ENCODE assay signal across 8 mouse cellular contexts in genomic region chr1:172513525-172514212, GRCm38 (mm10). TPM values are rescaled to one million over a fixed set of nuclear protein-coding genes. Genes with fewer than 3 reads are reported as not detected.
DNase-seq lines count a peak whose midpoint lies in the region; ATAC-seq lines count a peak whose summit lies in the region.

No protein-coding gene starts in this region.

- 0 out of 2 replicates have a peak, but pooled peaks have one; percentile 19 for ATAC-seq in hindbrain, embryonic 13.5 days (ENCODE audit: low FRiP score)
- ATAC-seq in hindbrain, embryonic 12.5 days (ENCODE audit: low FRiP score): no peak
- ATAC-seq in limb, embryonic 12.5 days (ENCODE audit: insufficient number of reproducible peaks, insufficient read depth, low FRiP score, low TSS enrichment, low read depth): no peak
- no peak for ATAC-seq in midbrain, embryonic 13.5 days

- H3K36me3 ChIP-seq in hindbrain, embryonic 13.5 days: no peaks in the 10 kb centered on the region
- H3K36me3 ChIP-seq in hindbrain, embryonic 12.5 days: no peaks in the 10 kb centered on the region
- H3K36me3 ChIP-seq in limb, embryonic 12.5 days: no peaks in the 10 kb centered on the region
- no peaks in the 10 kb centered on the region for H3K36me3 ChIP-seq in midbrain, embryonic 13.5 days

- 81% methylated on average over 17 of the region's 17 CpGs for WGBS in hindbrain, embryonic 13.5 days
- WGBS in hindbrain, embryonic 12.5 days: 80% methylated on average over 17 of the region's 17 CpGs
- 78% methylated on average over 17 of the region's 17 CpGs for WGBS in limb, embryonic 12.5 days
- 81% methylated on average over 17 of the region's 17 CpGs for WGBS in midbrain, embryonic 13.5 days

- H3K4me2 ChIP-seq in hindbrain, embryonic 13.5 days: no peak overlapping the region
- H3K4me2 ChIP-seq in hindbrain, embryonic 12.5 days (replicated peaks): no peak overlapping the region
- no peak overlapping the region for H3K4me2 ChIP-seq in limb, embryonic 12.5 days
- H3K4me2 ChIP-seq in midbrain, embryonic 13.5 days (replicated peaks): no peak overlapping the region

- no peak overlapping the region for H3K4me3 ChIP-seq in hindbrain, embryonic 13.5 days
- no peak overlapping the region for H3K4me3 ChIP-seq in hindbrain, embryonic 12.5 days
- no peak overlapping the region for H3K4me3 ChIP-seq in limb, embryonic 12.5 days (replicated peaks)
- H3K4me3 ChIP-seq in midbrain, embryonic 13.5 days (replicated peaks): no peak overlapping the region

- no peak overlapping the region for H3K9ac ChIP-seq in hindbrain, embryonic 13.5 days
- H3K9ac ChIP-seq in hindbrain, embryonic 12.5 days: no peak overlapping the region
- H3K9ac ChIP-seq in limb, embryonic 12.5 days (replicated peaks): no peak overlapping the region
- H3K9ac ChIP-seq in midbrain, embryonic 13.5 days (replicated peaks): no peak overlapping the region

- peaks cover 17% of the 10 kb centered on the region for H3K4me1 ChIP-seq in hindbrain, embryonic 13.5 days (replicated peaks)
- peaks cover 10% of the 10 kb centered on the region; the same call in 1 of the 2 replicates for H3K4me1 ChIP-seq in hindbrain, embryonic 12.5 days
- H3K4me1 ChIP-seq in limb, embryonic 12.5 days (replicated peaks): peaks cover 9% of the 10 kb centered on the region; the same call in 1 of the 2 replicates
- H3K4me1 ChIP-seq in midbrain, embryonic 13.5 days (replicated peaks): peaks cover 8% of the 10 kb centered on the region; the same call in 1 of the 2 replicates

- DNase-seq in adrenal gland, postnatal 36 days: peak; percentile 54 to 65
- DNase-seq in heart, postnatal 10 days: peak; percentile 81 to 84
- peak; percentile 86 for DNase-seq in naive thymus-derived CD4-positive, alpha-beta T cell, adult 2 months (ENCODE audit: low read depth)
- DNase-seq in urinary bladder, adult 2 months (ENCODE audit: low spot score): no peak

- H3K27me3 ChIP-seq in hindbrain, embryonic 13.5 days: 0 out of 2 replicates have a peak, but pooled peaks cover 4% of the 10 kb centered on the region
- H3K27me3 ChIP-seq in hindbrain, embryonic 12.5 days: 0 out of 2 replicates have a peak, but pooled peaks cover 3% of the 10 kb centered on the region
- H3K27me3 ChIP-seq in limb, embryonic 12.5 days: no peaks in the 10 kb centered on the region
- no peaks in the 10 kb centered on the region for H3K27me3 ChIP-seq in midbrain, embryonic 13.5 days

- intact Hi-C loops in heart, postnatal 10 days (cut with DNase I): no loop called here

- H3K27ac ChIP-seq in hindbrain, embryonic 13.5 days: no peak overlapping the region
- no peak overlapping the region for H3K27ac ChIP-seq in hindbrain, embryonic 12.5 days
- peak overlapping the region; percentile 12; the same call in 1 of the 2 replicates for H3K27ac ChIP-seq in limb, embryonic 12.5 days
- no peak overlapping the region for H3K27ac ChIP-seq in midbrain, embryonic 13.5 days

- H3K9me3 ChIP-seq in hindbrain, embryonic 13.5 days: no peaks in the 10 kb centered on the region
- no peaks in the 10 kb centered on the region for H3K9me3 ChIP-seq in hindbrain, embryonic 12.5 days (replicated peaks)
- H3K9me3 ChIP-seq in limb, embryonic 12.5 days: 0 out of 2 replicates have a peak, but pooled peaks cover 5% of the 10 kb centered on the region
- H3K9me3 ChIP-seq in midbrain, embryonic 13.5 days: 0 out of 2 replicates have a peak, but pooled peaks cover 5% of the 10 kb centered on the region

RNA-seq across cellular contexts. Expression of gene Cfap45, which starts 6.9 kb away (rescaled TPM):
- polyA plus RNA-seq in hindbrain, embryonic 13.5 days (2015; fragmentation: Nextera tagmentation; extraction: Ambion mirVana): 3.7 and 5.2 TPM in 2 replicates
- 3.3 and 4.4 TPM in 2 replicates for polyA plus RNA-seq in hindbrain, embryonic 12.5 days (2016; fragmentation: Nextera tagmentation; extraction: Ambion mirVana)
- under 1 TPM; 0.30 to 0.89 TPM for total RNA-seq in adrenal gland, postnatal 36 days (2021)
- 1 to 10 TPM; 1.8 to 2.8 TPM for total RNA-seq in heart, postnatal 10 days (2021)
- polyA plus RNA-seq in limb, embryonic 12.5 days (2016; fragmentation: Nextera tagmentation; extraction: Ambion mirVana): 1.1 and 1.2 TPM in 2 replicates
- 0.66 and 1.2 TPM in 2 replicates for polyA plus RNA-seq in urinary bladder, adult 2 months (2012; rRNA removed)
- polyA plus RNA-seq in midbrain, embryonic 13.5 days (2015; fragmentation: Nextera tagmentation; extraction: Ambion mirVana): 1.9 and 2.0 TPM in 2 replicates

RNA-seq across cellular contexts. Expression of gene Tagln2, which starts 13.8 kb away (rescaled TPM):
- 67.8 and 72.3 TPM in 2 replicates for polyA plus RNA-seq in hindbrain, embryonic 13.5 days (2015; fragmentation: Nextera tagmentation; extraction: Ambion mirVana)
- 53.2 and 64.5 TPM in 2 replicates for polyA plus RNA-seq in hindbrain, embryonic 12.5 days (2016; fragmentation: Nextera tagmentation; extraction: Ambion mirVana)
- total RNA-seq in adrenal gland, postnatal 36 days (2021): 10 to 100 TPM; 90.5 to 91.7 TPM
- 100 to 1,000 TPM; 173 to 178 TPM for total RNA-seq in heart, postnatal 10 days (2021)
- polyA plus RNA-seq in limb, embryonic 12.5 days (2016; fragmentation: Nextera tagmentation; extraction: Ambion mirVana): 66.4 and 74.9 TPM in 2 replicates
- 139 and 175 TPM in 2 replicates for polyA plus RNA-seq in urinary bladder, adult 2 months (2012; rRNA removed)
- polyA plus RNA-seq in midbrain, embryonic 13.5 days (2015; fragmentation: Nextera tagmentation; extraction: Ambion mirVana): 44.0 and 49.9 TPM in 2 replicates

RNA-seq across cellular contexts. Expression of gene Igsf9, which starts 32.1 kb away (rescaled TPM):
- polyA plus RNA-seq in hindbrain, embryonic 13.5 days (2015; fragmentation: Nextera tagmentation; extraction: Ambion mirVana): 57.4 and 62.6 TPM in 2 replicates
- 69.9 and 82.2 TPM in 2 replicates for polyA plus RNA-seq in hindbrain, embryonic 12.5 days (2016; fragmentation: Nextera tagmentation; extraction: Ambion mirVana)
- 1 to 10 TPM; 1.6 to 1.8 TPM for total RNA-seq in adrenal gland, postnatal 36 days (2021)
- 1 to 10 TPM; 1.0 to 1.4 TPM for total RNA-seq in heart, postnatal 10 days (2021)
- polyA plus RNA-seq in limb, embryonic 12.5 days (2016; fragmentation: Nextera tagmentation; extraction: Ambion mirVana): 69.7 and 70.5 TPM in 2 replicates
- 12.5 and 14.1 TPM in 2 replicates for polyA plus RNA-seq in urinary bladder, adult 2 months (2012; rRNA removed)
- polyA plus RNA-seq in midbrain, embryonic 13.5 days (2015; fragmentation: Nextera tagmentation; extraction: Ambion mirVana): 89.0 and 94.9 TPM in 2 replicates

RNA-seq across cellular contexts. Expression of gene Slamf9, which starts 38.5 kb away (rescaled TPM):
- polyA plus RNA-seq in hindbrain, embryonic 13.5 days (2015; fragmentation: Nextera tagmentation; extraction: Ambion mirVana): 0.34 TPM in 1 of 2 replicates, not detected in the other
- 0.27 and 0.40 TPM in 2 replicates for polyA plus RNA-seq in hindbrain, embryonic 12.5 days (2016; fragmentation: Nextera tagmentation; extraction: Ambion mirVana)
- 1 to 10 TPM; 2.3 to 4.5 TPM for total RNA-seq in adrenal gland, postnatal 36 days (2021)
- total RNA-seq in heart, postnatal 10 days (2021): 1 to 10 TPM; 1.3 to 1.4 TPM
- polyA plus RNA-seq in limb, embryonic 12.5 days (2016; fragmentation: Nextera tagmentation; extraction: Ambion mirVana): 0.21 TPM in 1 of 2 replicates, not detected in the other
- polyA plus RNA-seq in urinary bladder, adult 2 months (2012; rRNA removed): 5.1 and 6.9 TPM in 2 replicates
- 0.31 TPM in 1 of 2 replicates, not detected in the other for polyA plus RNA-seq in midbrain, embryonic 13.5 days (2015; fragmentation: Nextera tagmentation; extraction: Ambion mirVana)

RNA-seq across cellular contexts. Expression of gene Vsig8, which starts 42.1 kb away (rescaled TPM):
- polyA plus RNA-seq in hindbrain, embryonic 13.5 days (2015; fragmentation: Nextera tagmentation; extraction: Ambion mirVana): 0.17 and 0.18 TPM in 2 replicates
- 0.41 TPM in 1 of 2 replicates, not detected in the other for polyA plus RNA-seq in hindbrain, embryonic 12.5 days (2016; fragmentation: Nextera tagmentation; extraction: Ambion mirVana)
- total RNA-seq in adrenal gland, postnatal 36 days (2021): under 1 TPM in 1 of 2 experiments, not detected in 1; 0.16 TPM
- total RNA-seq in heart, postnatal 10 days (2021): under 1 TPM in 1 of 2 experiments, not detected in 1; 0.24 TPM
- polyA plus RNA-seq in limb, embryonic 12.5 days (2016; fragmentation: Nextera tagmentation; extraction: Ambion mirVana): 0.18 TPM in 1 of 2 replicates, not detected in the other
- 0.40 and 0.50 TPM in 2 replicates for polyA plus RNA-seq in urinary bladder, adult 2 months (2012; rRNA removed)
- 0.20 TPM in 1 of 2 replicates, not detected in the other for polyA plus RNA-seq in midbrain, embryonic 13.5 days (2015; fragmentation: Nextera tagmentation; extraction: Ambion mirVana)
